Mouse (Mus musculus): ENCODE results near the gene Ttc9b.
A peak's percentile ranks its signal among the peaks of the same experiment; 100 is the strongest.

The Ttc9b gene

GRCm38 (mm10) chr7:27644471-27644870 lies 9.2 kb upstream of the Ttc9b start:
- DNase-seq (ENCODE audit: low spot score), result no peak

- no peak for DNase-seq (ENCODE audit: low spot score)
These were observed 7.2 kb upstream of the Ttc9b start for GRCm38 (mm10) chr7:27646516-27646915.

- no peak for DNase-seq (ENCODE audit: low spot score)
These were observed 6.3 kb upstream of the Ttc9b start for GRCm38 (mm10) chr7:27647281-27648002.

- DNase-seq (ENCODE audit: low spot score), result no peak
These were observed 4.0 kb upstream of the Ttc9b start for GRCm38 (mm10) chr7:27649723-27650122.

GRCm38 (mm10) chr7:27650949-27651348 lies 2.8 kb upstream of the Ttc9b start:
- peak; percentile 79 for DNase-seq (ENCODE audit: low spot score)

GRCm38 (mm10) chr7:27654607-27655276 lies 1.0 kb downstream of the Ttc9b start:
- peak; percentile 62 for DNase-seq (ENCODE audit: low spot score)

- DNase-seq (ENCODE audit: low spot score), result peak; percentile 55
These were observed 1.8 kb downstream of the Ttc9b start for GRCm38 (mm10) chr7:27655545-27655944.

GRCm38 (mm10) chr7:27656600-27656999 lies 2.9 kb downstream of the Ttc9b start:
- no peak for DNase-seq (ENCODE audit: low spot score)

GRCm38 (mm10) chr7:27657824-27658395 lies 4.2 kb downstream of the Ttc9b start:
- DNase-seq (ENCODE audit: low spot score), result no peak

- no peak for DNase-seq (ENCODE audit: low spot score)
These were observed 5.3 kb downstream of the Ttc9b start for GRCm38 (mm10) chr7:27658712-27659663.

GRCm38 (mm10) chr7:27662038-27662437 lies 8.3 kb downstream of the Ttc9b start:
- DNase-seq (ENCODE audit: low spot score), result no peak

GRCm38 (mm10) chr7:27673064-27673574 lies 19.4 kb downstream of the Ttc9b start:
- DNase-seq (ENCODE audit: low spot score), result no peak

GRCm38 (mm10) chr7:27673575-27674131 lies 19.9 kb downstream of the Ttc9b start:
- DNase-seq (ENCODE audit: low spot score), result no peak

GRCm38 (mm10) chr7:27674195-27674521 lies 20.4 kb downstream of the Ttc9b start:
- no peak for DNase-seq (ENCODE audit: low spot score)

GRCm38 (mm10) chr7:27674522-27675221 lies 21.0 kb downstream of the Ttc9b start, which contains the start of gene Map3k10:
Map3k10 (minus strand) TSS chr7:27674598.
- peak; percentile 92 for DNase-seq (ENCODE audit: low spot score)

- DNase-seq (ENCODE audit: low spot score), result no peak
These were observed 21.5 kb downstream of the Ttc9b start for GRCm38 (mm10) chr7:27675222-27675612.

GRCm38 (mm10) chr7:27683218-27683617 lies 29.5 kb downstream of the Ttc9b start:
- no peak for DNase-seq (ENCODE audit: low spot score)

- DNase-seq (ENCODE audit: low spot score), result no peak
These were observed 31.5 kb downstream of the Ttc9b start for GRCm38 (mm10) chr7:27685220-27685619.

GRCm38 (mm10) chr7:27685681-27686080 lies 32.0 kb downstream of the Ttc9b start:
- DNase-seq (ENCODE audit: low spot score), result no peak

GRCm38 (mm10) chr7:27687043-27687442 lies 33.3 kb downstream of the Ttc9b start:
- DNase-seq (ENCODE audit: low spot score), result no peak

GRCm38 (mm10) chr7:27687836-27688235 lies 34.1 kb downstream of the Ttc9b start:
- DNase-seq (ENCODE audit: low spot score), result no peak

Data from left cerebral cortex, adult 11 months (tissue).